Mouse (Mus musculus): Measurements from ENCODE around the gene Cic. TPM values are rescaled to one million over a fixed set of nuclear protein-coding genes. Genes with fewer than 3 reads are reported as not detected.

Gene Cic
- polyA plus RNA-seq, 1 experiment from 2014 or later = 29.7 TPM

DNA sequence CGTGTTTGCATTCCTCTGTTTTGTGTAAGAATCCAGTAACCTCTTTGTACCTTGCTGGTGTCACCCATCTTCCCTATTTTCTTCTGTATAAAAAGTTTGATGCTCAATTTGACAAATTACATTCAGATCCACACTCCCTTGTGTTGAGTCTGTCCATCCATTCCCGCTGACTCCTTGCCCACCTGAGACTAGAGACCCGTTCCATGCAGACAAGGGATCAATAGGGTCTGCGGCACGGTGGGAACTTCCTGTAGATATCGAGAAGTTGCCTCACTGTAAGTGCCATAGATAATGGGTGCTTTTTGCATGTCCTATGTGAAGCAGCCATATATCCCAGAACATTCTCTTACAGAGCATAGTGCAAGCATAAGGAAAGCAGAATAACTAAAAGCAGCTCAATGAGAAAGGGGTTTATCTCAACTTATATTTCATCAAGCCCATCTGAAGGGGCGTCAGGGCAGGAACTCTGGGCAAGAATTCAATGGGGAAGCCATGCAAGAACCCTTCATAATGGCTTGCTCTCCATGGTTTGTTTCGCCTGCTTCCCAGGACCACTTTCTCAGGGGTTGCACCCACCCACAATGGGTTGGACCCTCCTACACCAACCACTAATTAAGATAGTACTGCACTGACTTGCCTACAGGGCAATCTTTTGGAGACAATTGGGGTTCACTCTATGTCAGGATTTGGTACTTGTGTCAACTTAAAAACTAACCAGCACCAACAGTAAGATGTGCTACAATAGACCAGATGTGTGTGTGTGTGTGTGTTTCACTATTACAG lies 1.1 kb upstream of the Cic start:
- Histone ChIP-seq H3K4me2 (peak overlapping the region; percentile 48), H3K27me3 (ENCODE audit: control insufficient read depth, insufficient read depth, low read length) (no peaks in the 10 kb centered on the region), H3K9me3 (ENCODE audit: control insufficient read depth, low read length) (no peaks in the 10 kb centered on the region), H3K27ac (ENCODE audit: low read depth, low read length) (no peak overlapping the region), H3K9ac (ENCODE audit: low read length) (peak overlapping the region; percentile 76; the same call in 1 of the 2 replicates), H3K4me3 (ENCODE audit: low read depth, low read length) (no peak overlapping the region), H3K36me3 (ENCODE audit: control insufficient read depth, insufficient read depth, low read length) (no peaks in the 10 kb centered on the region), H3K4me1 (ENCODE audit: control insufficient read depth, insufficient read depth, low read length) (peaks cover 17% of the 10 kb centered on the region)
- ATAC-seq (ENCODE audit: low FRiP score) (no peak), DNase-seq (ENCODE audit: low spot score, missing footprints) (no peak)
- WGBS = 88% methylated on average over 8 of the region's 8 CpGs

- Histone ChIP-seq H3K27me3 (ENCODE audit: control insufficient read depth, insufficient read depth, low read length) (no peaks in the 10 kb centered on the region), H3K27ac (ENCODE audit: low read depth, low read length) (peak overlapping the region; percentile 81), H3K4me1 (ENCODE audit: control insufficient read depth, insufficient read depth, low read length) (peaks cover 17% of the 10 kb centered on the region), H3K9ac (ENCODE audit: low read length) (peak overlapping the region; percentile 76), H3K36me3 (ENCODE audit: control insufficient read depth, insufficient read depth, low read length) (peaks cover 4% of the 10 kb centered on the region; the same call in 1 of the 2 replicates), H3K4me3 (ENCODE audit: low read depth, low read length) (peak overlapping the region; percentile 55), H3K9me3 (ENCODE audit: control insufficient read depth, low read length) (no peaks in the 10 kb centered on the region), H3K4me2 (peak overlapping the region; percentile 79)
- DNase-seq (ENCODE audit: low spot score, missing footprints) (peak; percentile 99), ATAC-seq (ENCODE audit: low FRiP score) (peak; percentile 95)
- under 1% methylated on average over 33 of the region's 33 CpGs for WGBS
These were observed 403 bp downstream of the Cic start for GRCm38 (mm10) chr7:25267751-25268463.

DNA sequence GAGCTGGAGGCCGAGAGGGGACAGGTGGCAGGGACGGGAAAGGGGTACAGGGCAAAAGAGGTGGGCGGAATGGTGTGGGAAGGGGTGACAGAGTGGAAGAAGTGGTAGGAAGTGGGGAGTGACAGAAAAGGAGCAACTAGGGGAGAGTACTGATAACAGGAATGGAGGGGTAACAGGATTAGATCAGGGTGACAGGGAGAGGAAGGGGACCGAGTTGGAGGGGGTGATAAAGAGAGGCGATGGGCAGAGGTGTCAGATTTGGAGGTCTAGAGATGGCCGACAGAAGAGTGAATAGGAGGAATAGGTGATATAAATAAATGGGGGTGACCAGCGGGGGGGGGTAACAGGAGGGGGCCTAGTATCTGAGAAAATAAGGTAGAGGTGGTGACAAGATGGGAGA lies 1.1 kb downstream of the Cic start:
- Histone ChIP-seq H3K4me1 (ENCODE audit: control insufficient read depth, insufficient read depth, low read length) (peaks cover 17% of the 10 kb centered on the region), H3K27me3 (ENCODE audit: control insufficient read depth, insufficient read depth, low read length) (no peaks in the 10 kb centered on the region), H3K9me3 (ENCODE audit: control insufficient read depth, low read length) (no peaks in the 10 kb centered on the region), H3K36me3 (ENCODE audit: control insufficient read depth, insufficient read depth, low read length) (peaks cover 4% of the 10 kb centered on the region; the same call in 1 of the 2 replicates), H3K9ac (ENCODE audit: low read length) (peak overlapping the region; percentile 62), H3K4me2 (peak overlapping the region; percentile 79), H3K4me3 (ENCODE audit: low read depth, low read length) (peak overlapping the region; percentile 55), H3K27ac (ENCODE audit: low read depth, low read length) (peak overlapping the region; percentile 20; the same call in 1 of the 2 replicates)
- DNase-seq (ENCODE audit: low spot score, missing footprints) (no peak), ATAC-seq (ENCODE audit: low FRiP score) (no peak)
- WGBS = 9% methylated on average over 7 of the region's 7 CpGs

- 51% methylated on average over 4 of the region's 4 CpGs for WGBS
- no peak overlapping the region; the same call in 1 of the 2 replicates for H3K27ac ChIP-seq (ENCODE audit: low read depth, low read length)
These were observed 1.5 kb downstream of the Cic start for GRCm38 (mm10) chr7:25269029-25269428.

DNA sequence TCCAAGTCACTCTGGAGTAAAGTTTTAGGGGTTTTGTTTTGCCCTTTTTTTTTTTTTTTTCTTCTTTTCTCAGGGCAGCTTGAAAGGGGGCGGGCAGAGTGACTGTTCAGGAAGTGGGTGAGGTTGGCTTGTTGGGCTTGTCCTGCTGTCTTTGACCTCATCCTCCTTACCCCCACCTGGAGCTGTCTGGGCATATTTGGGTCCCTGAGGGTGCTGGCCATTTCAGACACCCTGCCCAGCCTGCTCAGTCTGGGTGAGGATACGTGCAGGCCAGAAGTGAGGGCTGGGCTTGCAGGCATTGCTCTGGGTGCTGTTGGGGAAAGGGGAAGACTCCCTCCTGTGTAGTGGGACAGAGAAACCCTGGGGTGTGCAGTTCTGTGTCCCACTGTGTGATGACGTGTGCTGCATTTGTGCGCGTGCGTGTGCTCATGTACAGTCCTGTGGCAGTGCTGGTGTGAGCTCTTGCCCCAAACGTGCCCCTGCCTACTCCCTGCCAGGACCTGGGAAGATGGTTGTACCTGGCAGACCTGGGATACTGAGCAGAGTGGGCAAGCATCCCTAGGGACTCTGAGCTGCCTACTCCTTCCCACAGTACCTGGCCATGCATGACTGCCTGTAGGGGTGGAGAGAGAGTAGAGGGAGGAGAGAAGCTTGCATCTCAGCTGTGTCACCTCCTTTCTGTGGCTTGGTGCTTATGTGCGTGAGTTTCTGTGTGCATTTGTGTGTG lies 2.2 kb downstream of the Cic start:
- no peak for ATAC-seq (ENCODE audit: low FRiP score)
- H3K4me3 ChIP-seq (ENCODE audit: low read depth, low read length) = no peak overlapping the region
- H3K4me2 ChIP-seq = peak overlapping the region; percentile 79; the same call in 1 of the 2 replicates
- H3K9ac ChIP-seq (ENCODE audit: low read length) = peak overlapping the region; percentile 36; the same call in 1 of the 2 replicates
- 83% methylated on average over 8 of the region's 8 CpGs for WGBS
- no peaks in the 10 kb centered on the region for H3K9me3 ChIP-seq (ENCODE audit: control insufficient read depth, low read length)
- DNase-seq (ENCODE audit: low spot score, missing footprints) = no peak
- H3K4me1 ChIP-seq (ENCODE audit: control insufficient read depth, insufficient read depth, low read length) = peaks cover 16% of the 10 kb centered on the region
- no peaks in the 10 kb centered on the region for H3K27me3 ChIP-seq (ENCODE audit: control insufficient read depth, insufficient read depth, low read length)
- no peak overlapping the region for H3K27ac ChIP-seq (ENCODE audit: low read depth, low read length)
- peaks cover 4% of the 10 kb centered on the region; the same call in 1 of the 2 replicates for H3K36me3 ChIP-seq (ENCODE audit: control insufficient read depth, insufficient read depth, low read length)

More at GRCm38 (mm10) chr7:25269029-25269428, 1.5 kb downstream of the Cic start:
- ATAC-seq (ENCODE audit: low FRiP score) (no peak), DNase-seq (ENCODE audit: low spot score, missing footprints) (no peak)
- Histone ChIP-seq H3K27me3 (ENCODE audit: control insufficient read depth, insufficient read depth, low read length) (no peaks in the 10 kb centered on the region), H3K4me1 (ENCODE audit: control insufficient read depth, insufficient read depth, low read length) (peaks cover 16% of the 10 kb centered on the region), H3K9ac (ENCODE audit: low read length) (peak overlapping the region; percentile 62), H3K9me3 (ENCODE audit: control insufficient read depth, low read length) (no peaks in the 10 kb centered on the region), H3K4me3 (ENCODE audit: low read depth, low read length) (peak overlapping the region; percentile 55), H3K4me2 (peak overlapping the region; percentile 79), H3K36me3 (ENCODE audit: control insufficient read depth, insufficient read depth, low read length) (peaks cover 4% of the 10 kb centered on the region; the same call in 1 of the 2 replicates)

DNA sequence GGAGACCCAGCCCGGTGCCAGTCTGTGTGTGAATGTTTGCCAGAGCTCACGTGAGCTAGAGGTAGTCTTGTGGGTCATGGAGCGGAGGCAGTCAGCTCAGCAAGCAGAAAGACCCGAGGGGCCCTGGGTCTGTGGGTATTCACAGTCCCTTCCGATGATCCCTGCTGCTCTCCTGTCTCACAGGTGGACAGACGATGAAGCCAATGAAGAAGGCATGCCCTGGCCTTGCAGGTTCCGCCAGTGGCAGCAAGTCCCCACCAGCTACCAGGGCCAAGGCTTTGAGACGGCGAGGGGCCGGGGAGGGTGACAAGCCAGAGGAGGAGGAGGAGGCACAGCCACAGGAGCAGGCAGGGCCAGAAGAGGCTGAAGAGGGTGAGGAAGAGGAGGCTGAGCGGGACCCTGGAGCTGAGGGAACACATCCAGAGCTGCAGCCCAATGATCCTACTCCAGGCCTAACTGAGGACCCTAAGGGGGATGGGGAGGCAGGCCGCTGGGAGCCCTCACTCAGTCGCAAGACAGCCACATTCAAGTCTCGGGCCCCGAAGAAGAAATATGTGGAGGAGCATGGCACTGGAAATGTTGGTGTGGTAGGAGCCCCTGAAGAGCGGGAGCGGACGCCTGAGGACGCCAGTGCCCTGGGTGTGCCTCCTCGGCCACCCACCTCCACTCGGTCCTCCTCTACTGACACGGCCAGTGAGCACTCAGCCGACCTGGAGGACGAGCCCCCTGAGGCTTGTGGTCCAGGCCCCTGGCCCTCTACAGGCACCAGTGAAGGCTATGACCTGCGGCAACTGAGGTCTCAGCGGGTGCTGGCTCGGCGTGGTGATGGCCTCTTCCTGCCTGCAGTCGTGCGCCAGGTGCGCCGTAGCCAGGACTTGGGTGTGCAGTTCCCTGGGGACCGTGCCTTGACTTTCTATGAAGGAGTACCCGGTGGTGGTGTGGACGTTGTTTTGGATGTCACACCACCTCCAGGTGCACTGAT lies 3.4 kb downstream of the Cic start:
- Histone ChIP-seq H3K27me3 (ENCODE audit: control insufficient read depth, insufficient read depth, low read length) (no peaks in the 10 kb centered on the region), H3K4me1 (ENCODE audit: control insufficient read depth, insufficient read depth, low read length) (peaks cover 16% of the 10 kb centered on the region), H3K9me3 (ENCODE audit: control insufficient read depth, low read length) (no peaks in the 10 kb centered on the region), H3K27ac (ENCODE audit: low read depth, low read length) (no peak overlapping the region), H3K4me3 (ENCODE audit: low read depth, low read length) (no peak overlapping the region), H3K4me2 (no peak overlapping the region), H3K36me3 (ENCODE audit: control insufficient read depth, insufficient read depth, low read length) (peaks cover 4% of the 10 kb centered on the region; the same call in 1 of the 2 replicates), H3K9ac (ENCODE audit: low read length) (no peak overlapping the region)
- peak; percentile 64 for DNase-seq (ENCODE audit: low spot score, missing footprints)
- ATAC-seq (ENCODE audit: low FRiP score) = no peak
- 88% methylated on average over 35 of the region's 35 CpGs for WGBS

DNA sequence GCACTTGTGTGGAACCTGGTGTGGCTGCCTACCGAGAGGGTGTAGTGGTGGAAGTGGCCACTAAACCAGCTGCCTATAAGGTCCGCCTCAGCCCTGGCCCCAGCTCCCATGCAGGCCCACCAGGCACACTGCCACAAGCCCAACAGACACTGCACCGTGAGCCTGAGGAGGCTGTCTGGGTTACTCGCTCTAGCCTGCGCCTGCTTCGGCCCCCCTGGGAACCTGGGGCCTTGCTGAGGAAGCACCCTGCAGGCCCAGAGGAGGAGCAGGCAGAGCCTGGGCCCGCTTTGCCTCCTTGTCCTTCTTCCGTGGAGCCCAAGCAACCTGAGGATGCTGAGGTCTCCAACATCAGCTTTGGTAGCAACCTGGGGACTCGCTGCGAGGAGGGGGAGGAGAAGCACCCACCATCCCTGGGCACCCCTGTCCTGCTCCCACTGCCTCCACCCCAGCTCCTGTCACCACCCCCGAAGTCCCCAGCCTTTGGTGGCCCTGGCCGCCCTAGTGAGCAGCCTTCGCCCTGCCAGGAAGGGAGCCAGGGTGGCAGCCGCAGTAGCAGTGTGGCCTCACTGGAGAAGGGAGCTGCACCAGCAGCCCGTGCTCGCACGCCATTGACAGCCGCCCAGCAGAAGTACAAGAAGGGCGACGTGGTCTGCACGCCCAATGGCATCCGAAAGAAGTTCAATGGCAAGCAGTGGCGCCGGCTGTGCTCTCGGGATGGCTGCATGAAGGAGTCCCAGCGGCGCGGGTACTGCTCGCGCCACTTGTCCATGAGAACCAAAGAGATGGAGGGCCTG lies 4.3 kb downstream of the Cic start:
- Histone ChIP-seq H3K9ac (ENCODE audit: low read length) (no peak overlapping the region), H3K27me3 (ENCODE audit: control insufficient read depth, insufficient read depth, low read length) (no peaks in the 10 kb centered on the region), H3K36me3 (ENCODE audit: control insufficient read depth, insufficient read depth, low read length) (peaks cover 4% of the 10 kb centered on the region; the same call in 1 of the 2 replicates), H3K4me3 (ENCODE audit: low read depth, low read length) (no peak overlapping the region), H3K27ac (ENCODE audit: low read depth, low read length) (no peak overlapping the region), H3K9me3 (ENCODE audit: control insufficient read depth, low read length) (no peaks in the 10 kb centered on the region), H3K4me1 (ENCODE audit: control insufficient read depth, insufficient read depth, low read length) (peaks cover 13% of the 10 kb centered on the region), H3K4me2 (no peak overlapping the region)
- DNase-seq (ENCODE audit: low spot score, missing footprints) (peak; percentile 60), ATAC-seq (ENCODE audit: low FRiP score) (no peak)
- WGBS = 87% methylated on average over 30 of the region's 30 CpGs

Measured in midbrain, embryonic 11.5 days (tissue).